Mouse (Mus musculus) WW6 (cell line): Measurements from ENCODE around the gene Pacrg.

ENCODE experiments used
- DNase-seq: peaks from one replicate; pipeline ENCODE4 v3.0.0-alpha.2; 2013; ENCODE audit warnings: low read depth, low spot score

The Pacrg gene

GRCm38 (mm10) chr17:10626299-10627095 lies 213.6 kb downstream of the Pacrg start:
- no peak for DNase-seq

- DNase-seq, result no peak
Measured at GRCm38 (mm10) chr17:10624699-10625424, 215.2 kb downstream of the Pacrg start.

GRCm38 (mm10) chr17:10620621-10621020 lies 219.5 kb downstream of the Pacrg start:
- DNase-seq, result no peak

- DNase-seq, result no peak
Measured at GRCm38 (mm10) chr17:10619881-10620280, 220.2 kb downstream of the Pacrg start.

GRCm38 (mm10) chr17:10617656-10618055 lies 222.5 kb downstream of the Pacrg start:
- no peak for DNase-seq

GRCm38 (mm10) chr17:10615611-10616010 lies 224.5 kb downstream of the Pacrg start:
- DNase-seq, result no peak

GRCm38 (mm10) chr17:10614696-10615095 lies 225.4 kb downstream of the Pacrg start:
- no peak for DNase-seq

GRCm38 (mm10) chr17:10611626-10612025 lies 228.5 kb downstream of the Pacrg start:
- DNase-seq, result no peak

GRCm38 (mm10) chr17:10608146-10608545 lies 232.0 kb downstream of the Pacrg start:
- no peak for DNase-seq

GRCm38 (mm10) chr17:10606090-10606489 lies 234.0 kb downstream of the Pacrg start:
- no peak for DNase-seq

- no peak for DNase-seq
Measured at GRCm38 (mm10) chr17:10597741-10598140, 242.4 kb downstream of the Pacrg start.

GRCm38 (mm10) chr17:10589604-10590003 lies 250.5 kb downstream of the Pacrg start:
- no peak for DNase-seq

- DNase-seq, result no peak
Measured at GRCm38 (mm10) chr17:10588922-10589400, 251.2 kb downstream of the Pacrg start.

GRCm38 (mm10) chr17:10583301-10583700 lies 256.8 kb downstream of the Pacrg start:
- DNase-seq, result no peak

GRCm38 (mm10) chr17:10575306-10575705 lies 264.8 kb downstream of the Pacrg start:
- no peak for DNase-seq

- no peak for DNase-seq
Measured at GRCm38 (mm10) chr17:10572436-10572835, 267.7 kb downstream of the Pacrg start.

- DNase-seq, result no peak
Measured at GRCm38 (mm10) chr17:10569270-10569669, 270.8 kb downstream of the Pacrg start.

- no peak for DNase-seq
Measured at GRCm38 (mm10) chr17:10567411-10567810, 272.7 kb downstream of the Pacrg start.

GRCm38 (mm10) chr17:10564191-10564590 lies 275.9 kb downstream of the Pacrg start:
- no peak for DNase-seq

GRCm38 (mm10) chr17:10562871-10563270 lies 277.2 kb downstream of the Pacrg start:
- DNase-seq, result no peak

- no peak for DNase-seq
Measured at GRCm38 (mm10) chr17:10560053-10560452, 280.1 kb downstream of the Pacrg start.

GRCm38 (mm10) chr17:10558671-10559070 lies 281.4 kb downstream of the Pacrg start:
- no peak for DNase-seq
